Mouse (Mus musculus): Measurements from ENCODE around the gene Gnb1l. TPM values are rescaled to one million over a fixed set of nuclear protein-coding genes. Genes with fewer than 3 reads are reported as not detected.

The Gnb1l gene
- polyA plus RNA-seq, 1 experiment: 6.6 TPM

DNA sequence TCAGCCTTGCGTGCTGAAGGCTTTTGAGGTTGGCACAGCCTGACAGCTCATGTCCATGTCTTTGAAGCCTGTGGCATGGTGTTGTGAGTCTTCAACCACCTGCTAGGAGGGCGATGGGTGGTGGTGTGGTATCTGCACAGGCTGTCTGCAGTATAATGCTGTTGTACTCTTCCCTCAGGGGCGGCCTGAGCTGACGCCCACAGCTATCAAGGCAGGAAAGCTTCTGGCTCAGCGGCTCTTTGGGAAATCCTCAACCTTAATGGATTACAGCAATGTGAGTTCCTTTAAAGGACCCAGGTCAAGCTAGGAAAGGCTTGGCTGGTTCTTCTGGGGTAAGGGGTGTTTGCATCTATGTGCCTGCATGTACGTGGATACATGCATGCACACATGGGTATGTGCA, 26.5 kb upstream of the Gnb1l start:
- Histone ChIP-seq H3ac (ENCODE audit: control insufficient read depth, insufficient read length) (no peak overlapping the region), H3K79me2 (ENCODE audit: control insufficient read depth, insufficient read depth) (no peaks in the 10 kb centered on the region), H3K27me3 (ENCODE audit: control insufficient read depth, insufficient read depth, insufficient read length) (no peaks in the 10 kb centered on the region), H3K4me3 (no peak overlapping the region), H3K36me3 (ENCODE audit: control insufficient read depth, insufficient read depth) (no peaks in the 10 kb centered on the region), H3K4me2 (ENCODE audit: low read depth) (no peak overlapping the region)
- no peak for TF ChIP-seq MYOD1 (IDR thresholded peaks at IDR 0.05; ENCODE audit: control insufficient read depth in 1 of 3, insufficient read length in 2 of 3, low read depth in 2 of 3)
- no peak for TF ChIP-seq USF1 (IDR thresholded peaks at IDR 0.05; ENCODE audit: low read depth)
- no peak for TF ChIP-seq MYOG (IDR thresholded peaks at IDR 0.05; ENCODE audit: control insufficient read depth in 1 of 3, insufficient read depth in 1 of 3, insufficient read length in 2 of 3, low read depth in 2 of 3)
- no peak for TF ChIP-seq TCF3 (IDR thresholded peaks at IDR 0.05; ENCODE audit: insufficient read length, low read depth)
- TF ChIP-seq MAX (IDR thresholded peaks at IDR 0.05; ENCODE audit: low read depth): no peak
- no peak for TF ChIP-seq SRF (IDR thresholded peaks at IDR 0.05; ENCODE audit: control insufficient read depth, insufficient read length, low read depth)
- TF ChIP-seq TCF12 (IDR thresholded peaks at IDR 0.05; ENCODE audit: insufficient read depth, poor library complexity, severe bottlenecking): no peak
- no peak for TF ChIP-seq CEBPB (IDR thresholded peaks at IDR 0.05; ENCODE audit: insufficient read depth, poor library complexity, severe bottlenecking)
- no peak for TF ChIP-seq POLR2A (IDR thresholded peaks at IDR 0.05; ENCODE audit: insufficient read length, low read depth)
- no peak for TF ChIP-seq REST (IDR thresholded peaks at IDR 0.05; ENCODE audit: insufficient read depth, insufficient read length)
- no peak for TF ChIP-seq E2F4 (IDR thresholded peaks at IDR 0.05; ENCODE audit: insufficient read depth)
- TF ChIP-seq POLR2AphosphoS2 (IDR thresholded peaks at IDR 0.05; ENCODE audit: insufficient read length, low read depth): no peak

DNA sequence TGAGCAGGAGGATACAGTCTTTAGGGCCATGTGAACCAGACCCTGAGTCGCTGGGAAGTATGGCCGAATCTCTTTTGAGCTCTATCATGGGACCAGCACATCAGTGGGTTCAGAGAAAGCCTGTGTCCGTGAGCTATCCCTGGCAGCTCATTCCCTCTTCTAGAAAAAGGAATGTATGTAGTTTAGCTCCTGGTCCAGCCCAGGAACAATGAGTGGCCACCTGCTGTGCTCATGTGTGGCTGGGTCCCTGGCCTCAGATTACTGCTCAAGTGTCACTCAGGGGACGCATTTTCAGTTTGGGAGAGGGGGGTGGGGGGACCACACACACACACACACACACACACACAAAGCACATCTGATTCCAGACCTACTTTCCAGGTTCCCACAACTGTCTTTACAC, 26.1 kb upstream of the Gnb1l start:
- Histone ChIP-seq H3K4me2 (ENCODE audit: low read depth) (no peak overlapping the region), H3K79me2 (ENCODE audit: control insufficient read depth, insufficient read depth) (no peaks in the 10 kb centered on the region), H3K4me3 (no peak overlapping the region), H3ac (ENCODE audit: control insufficient read depth, insufficient read length) (no peak overlapping the region), H3K27me3 (ENCODE audit: control insufficient read depth, insufficient read depth, insufficient read length) (no peaks in the 10 kb centered on the region), H3K36me3 (ENCODE audit: control insufficient read depth, insufficient read depth) (no peaks in the 10 kb centered on the region)
- no peak for TF ChIP-seq REST (IDR thresholded peaks at IDR 0.05; ENCODE audit: insufficient read depth, insufficient read length)
- no peak for TF ChIP-seq TCF12 (IDR thresholded peaks at IDR 0.05; ENCODE audit: insufficient read depth, poor library complexity, severe bottlenecking)
- no peak for TF ChIP-seq MYOD1 (IDR thresholded peaks at IDR 0.05; ENCODE audit: control insufficient read depth in 1 of 3, insufficient read length in 2 of 3, low read depth in 2 of 3)
- no peak for TF ChIP-seq MYOG (IDR thresholded peaks at IDR 0.05; ENCODE audit: control insufficient read depth in 1 of 3, insufficient read depth in 1 of 3, insufficient read length in 2 of 3, low read depth in 2 of 3)
- TF ChIP-seq SRF (IDR thresholded peaks at IDR 0.05; ENCODE audit: control insufficient read depth, insufficient read length, low read depth): no peak
- no peak for TF ChIP-seq MAX (IDR thresholded peaks at IDR 0.05; ENCODE audit: low read depth)
- TF ChIP-seq POLR2AphosphoS2 (IDR thresholded peaks at IDR 0.05; ENCODE audit: insufficient read length, low read depth): no peak
- TF ChIP-seq E2F4 (IDR thresholded peaks at IDR 0.05; ENCODE audit: insufficient read depth): no peak
- no peak for TF ChIP-seq USF1 (IDR thresholded peaks at IDR 0.05; ENCODE audit: low read depth)
- TF ChIP-seq POLR2A (IDR thresholded peaks at IDR 0.05; ENCODE audit: insufficient read length, low read depth): no peak

DNA sequence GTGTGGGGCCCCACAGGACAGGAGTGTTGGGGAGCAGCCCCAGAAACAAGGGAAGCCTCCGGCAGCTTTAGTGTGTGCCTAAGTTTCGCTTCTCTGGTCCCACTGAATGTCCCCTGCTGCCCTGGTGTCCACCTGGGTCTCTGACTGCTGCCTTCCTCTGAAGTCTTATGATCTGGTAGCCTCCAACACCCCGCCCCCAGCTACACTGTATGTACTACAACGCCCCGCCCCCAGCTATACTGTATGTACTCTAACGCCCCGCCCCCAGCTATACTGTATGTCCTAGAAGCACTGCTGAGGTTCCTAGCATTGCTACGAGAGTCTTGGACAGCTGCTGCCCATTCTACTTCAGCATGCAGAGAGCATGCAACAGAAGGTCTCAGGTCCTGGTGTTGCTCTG, 25.5 kb upstream of the Gnb1l start:
- H3ac ChIP-seq (ENCODE audit: control insufficient read depth, insufficient read length): no peak overlapping the region
- H3K79me2 ChIP-seq (ENCODE audit: control insufficient read depth, insufficient read depth): no peaks in the 10 kb centered on the region
- no peak overlapping the region for H3K4me2 ChIP-seq (ENCODE audit: low read depth)
- H3K36me3 ChIP-seq (ENCODE audit: control insufficient read depth, insufficient read depth): no peaks in the 10 kb centered on the region
- H3K4me3 ChIP-seq: no peak overlapping the region
- no peak for TF ChIP-seq CEBPB (IDR thresholded peaks at IDR 0.05; ENCODE audit: insufficient read depth, poor library complexity, severe bottlenecking)
- TF ChIP-seq POLR2A (IDR thresholded peaks at IDR 0.05; ENCODE audit: insufficient read length, low read depth): no peak
- TF ChIP-seq USF1 (IDR thresholded peaks at IDR 0.05; ENCODE audit: low read depth): no peak
- TF ChIP-seq SRF (IDR thresholded peaks at IDR 0.05; ENCODE audit: control insufficient read depth, insufficient read length, low read depth): no peak
- TF ChIP-seq POLR2AphosphoS2 (IDR thresholded peaks at IDR 0.05; ENCODE audit: insufficient read length, low read depth): no peak
- no peak for TF ChIP-seq REST (IDR thresholded peaks at IDR 0.05; ENCODE audit: insufficient read depth, insufficient read length)
- no peak for TF ChIP-seq TCF12 (IDR thresholded peaks at IDR 0.05; ENCODE audit: insufficient read depth, poor library complexity, severe bottlenecking)
- no peak for TF ChIP-seq E2F4 (IDR thresholded peaks at IDR 0.05; ENCODE audit: insufficient read depth)
- TF ChIP-seq MAX (IDR thresholded peaks at IDR 0.05; ENCODE audit: low read depth): no peak
- TF ChIP-seq MYOD1 (IDR thresholded peaks at IDR 0.05; ENCODE audit: control insufficient read depth in 1 of 3, insufficient read length in 2 of 3, low read depth in 2 of 3): no peak
- TF ChIP-seq MYOG (IDR thresholded peaks at IDR 0.05; ENCODE audit: control insufficient read depth in 1 of 3, insufficient read depth in 1 of 3, insufficient read length in 2 of 3, low read depth in 2 of 3): no peak
- no peak for TF ChIP-seq TCF3 (IDR thresholded peaks at IDR 0.05; ENCODE audit: insufficient read length, low read depth)
- no peaks in the 10 kb centered on the region for H3K27me3 ChIP-seq (ENCODE audit: control insufficient read depth, insufficient read depth, insufficient read length)

DNA sequence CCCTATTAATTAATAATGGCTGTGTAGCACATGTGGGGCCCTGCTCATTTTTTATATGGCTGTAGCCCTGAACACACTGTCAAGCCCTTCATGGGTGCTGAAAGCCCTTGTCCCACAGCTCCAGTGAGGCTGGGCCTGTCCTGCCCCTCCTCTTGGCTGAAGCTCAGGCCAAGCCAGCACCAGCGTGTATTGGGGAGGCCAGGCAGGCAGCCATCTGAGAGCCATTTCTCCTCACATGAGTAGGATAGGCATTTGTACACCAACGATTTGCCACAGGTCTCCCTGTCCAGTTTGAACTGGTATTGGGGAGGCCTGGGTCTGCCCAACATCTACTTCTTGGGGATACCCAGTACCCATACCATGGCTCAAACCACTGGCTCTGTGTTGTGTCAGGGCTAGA, 24.5 kb upstream of the Gnb1l start:
- Histone ChIP-seq H3K36me3 (ENCODE audit: control insufficient read depth, insufficient read depth) (no peaks in the 10 kb centered on the region), H3K79me2 (ENCODE audit: control insufficient read depth, insufficient read depth) (no peaks in the 10 kb centered on the region), H3ac (ENCODE audit: control insufficient read depth, insufficient read length) (no peak overlapping the region), H3K4me3 (no peak overlapping the region), H3K4me2 (ENCODE audit: low read depth) (no peak overlapping the region), H3K27me3 (ENCODE audit: control insufficient read depth, insufficient read depth, insufficient read length) (no peaks in the 10 kb centered on the region)
- no peak for TF ChIP-seq TCF3 (IDR thresholded peaks at IDR 0.05; ENCODE audit: insufficient read length, low read depth)
- no peak for TF ChIP-seq POLR2A (IDR thresholded peaks at IDR 0.05; ENCODE audit: insufficient read length, low read depth)
- no peak for TF ChIP-seq MYOG (IDR thresholded peaks at IDR 0.05; ENCODE audit: control insufficient read depth in 1 of 3, insufficient read depth in 1 of 3, insufficient read length in 2 of 3, low read depth in 2 of 3)
- TF ChIP-seq TCF12 (IDR thresholded peaks at IDR 0.05; ENCODE audit: insufficient read depth, poor library complexity, severe bottlenecking): no peak

DNA sequence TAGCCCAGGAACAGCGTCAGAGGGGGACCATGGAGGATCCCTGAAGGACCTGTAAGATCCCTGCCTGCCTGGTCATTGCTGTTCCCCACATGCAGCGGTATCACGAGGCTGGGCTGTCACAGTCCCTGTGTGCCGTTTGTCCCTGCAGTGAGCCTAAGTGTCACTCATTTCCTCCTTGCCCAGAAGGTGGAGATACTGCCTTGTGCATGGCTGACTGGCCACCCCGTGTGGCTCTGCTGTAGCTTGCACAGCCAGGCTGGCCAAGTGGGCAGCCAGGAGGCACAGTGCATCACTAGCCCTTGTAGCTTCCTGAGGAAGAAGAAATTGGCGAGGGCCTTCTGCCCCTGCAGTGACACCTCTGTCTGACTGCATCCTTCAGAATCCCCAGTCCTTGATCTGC, 20.5 kb upstream of the Gnb1l start:
- H3K79me2 ChIP-seq (ENCODE audit: control insufficient read depth, insufficient read depth): no peaks in the 10 kb centered on the region
- H3K4me3 ChIP-seq: no peak overlapping the region
- H3K4me2 ChIP-seq (ENCODE audit: low read depth): no peak overlapping the region
- no peaks in the 10 kb centered on the region for H3K36me3 ChIP-seq (ENCODE audit: control insufficient read depth, insufficient read depth)
- no peaks in the 10 kb centered on the region for H3K27me3 ChIP-seq (ENCODE audit: control insufficient read depth, insufficient read depth, insufficient read length)
- TF ChIP-seq CEBPB (IDR thresholded peaks at IDR 0.05; ENCODE audit: insufficient read depth, poor library complexity, severe bottlenecking): no peak
- no peak for TF ChIP-seq POLR2AphosphoS2 (IDR thresholded peaks at IDR 0.05; ENCODE audit: insufficient read length, low read depth)
- TF ChIP-seq TCF3 (IDR thresholded peaks at IDR 0.05; ENCODE audit: insufficient read length, low read depth): no peak
- no peak for TF ChIP-seq TCF12 (IDR thresholded peaks at IDR 0.05; ENCODE audit: insufficient read depth, poor library complexity, severe bottlenecking)
- no peak for TF ChIP-seq USF1 (IDR thresholded peaks at IDR 0.05; ENCODE audit: low read depth)
- TF ChIP-seq MYOG (IDR thresholded peaks at IDR 0.05; ENCODE audit: control insufficient read depth in 1 of 3, insufficient read depth in 1 of 3, insufficient read length in 2 of 3, low read depth in 2 of 3): no peak
- TF ChIP-seq REST (IDR thresholded peaks at IDR 0.05; ENCODE audit: insufficient read depth, insufficient read length): no peak
- TF ChIP-seq MYOD1 (IDR thresholded peaks at IDR 0.05; ENCODE audit: control insufficient read depth in 1 of 3, insufficient read length in 2 of 3, low read depth in 2 of 3): no peak
- TF ChIP-seq SRF (IDR thresholded peaks at IDR 0.05; ENCODE audit: control insufficient read depth, insufficient read length, low read depth): no peak
- no peak for TF ChIP-seq MAX (IDR thresholded peaks at IDR 0.05; ENCODE audit: low read depth)
- no peak for TF ChIP-seq E2F4 (IDR thresholded peaks at IDR 0.05; ENCODE audit: insufficient read depth)
- no peak for TF ChIP-seq POLR2A (IDR thresholded peaks at IDR 0.05; ENCODE audit: insufficient read length, low read depth)
- no peak overlapping the region for H3ac ChIP-seq (ENCODE audit: control insufficient read depth, insufficient read length)
